Mouse (Mus musculus) thymus, adult 2 months (tissue): Measurements from ENCODE around the gene Eya4. TPM values are rescaled to one million over a fixed set of nuclear protein-coding genes. Genes with fewer than 3 reads are reported as not detected.

ENCODE experiments used
- DNase-seq: peaks from one replicate; pipeline ENCODE4 v3.0.0; 2021
- H3K27ac ChIP-seq: fragments of 200-500 bp; 2 replicates; pipeline ENCODE4 v1.5.1; 2012; ENCODE audit warnings: low read length, control low read depth; ENCODE audit not compliant: control insufficient read depth, insufficient read depth
- H3K27me3 ChIP-seq: fragments of 200-500 bp; 2 replicates; pipeline ENCODE4 v1.6.1; 2012; ENCODE audit warnings: mild to moderate bottlenecking, low read length, moderate library complexity, mixed read lengths; ENCODE audit not compliant: control insufficient read depth, insufficient read depth
- H3K36me3 ChIP-seq: fragments of 200-500 bp; 2 replicates; pipeline ENCODE4 v1.6.1; 2012; ENCODE audit warnings: mild to moderate bottlenecking, low read length, moderate library complexity; ENCODE audit not compliant: control insufficient read depth, insufficient read depth
- H3K4me1 ChIP-seq: fragments of 200-500 bp; replicated peaks from 2 replicates; pipeline ENCODE4 v1.6.1; 2012; ENCODE audit warnings: low read length; ENCODE audit not compliant: control insufficient read depth, insufficient read depth
- H3K4me3 ChIP-seq: fragments of 200-500 bp; 2 replicates; pipeline ENCODE4 v1.5.1; 2012; ENCODE audit warnings: mild to moderate bottlenecking, low read length, control low read depth, moderate library complexity; ENCODE audit not compliant: control insufficient read depth, insufficient read depth
- CTCF ChIP-seq: fragments of 200-500 bp; IDR thresholded peaks from 2 replicates; pipeline ENCODE4 v1.5.1; 2012; ENCODE audit warnings: mild to moderate bottlenecking, control low read depth, low read length, moderate library complexity, borderline replicate concordance; ENCODE audit not compliant: control insufficient read depth, poor library complexity, insufficient read depth; ENCODE audit errors: extremely low read depth
- POLR2A ChIP-seq: fragments of 200-500 bp; IDR thresholded peaks from 2 replicates; pipeline ENCODE4 v1.6.1; 2012; ENCODE audit warnings: mild to moderate bottlenecking, low read length, control low read depth, moderate library complexity; ENCODE audit not compliant: control insufficient read depth, poor library complexity, insufficient read depth; ENCODE audit errors: extremely low read depth
- WGBS: fragments of 180-500 bp; shearing (Covaris S2); methylation state at CpG from one replicate; pipeline ENCODE4 v1.1.7; 2018; 5-methylcytosine and 5-hydroxymethylcytosine counted together
- polyA plus RNA-seq: library from polyadenylated mRNA; depleted of rRNA; stranded (reverse); fragments of >200 nt; gene quantifications from 2 replicates; pipeline ENCODE4 v1.2.3, GENCODE M21; 2012

The Eya4 gene
- polyA plus RNA-seq, 1 experiment: 3.3 TPM

DNA sequence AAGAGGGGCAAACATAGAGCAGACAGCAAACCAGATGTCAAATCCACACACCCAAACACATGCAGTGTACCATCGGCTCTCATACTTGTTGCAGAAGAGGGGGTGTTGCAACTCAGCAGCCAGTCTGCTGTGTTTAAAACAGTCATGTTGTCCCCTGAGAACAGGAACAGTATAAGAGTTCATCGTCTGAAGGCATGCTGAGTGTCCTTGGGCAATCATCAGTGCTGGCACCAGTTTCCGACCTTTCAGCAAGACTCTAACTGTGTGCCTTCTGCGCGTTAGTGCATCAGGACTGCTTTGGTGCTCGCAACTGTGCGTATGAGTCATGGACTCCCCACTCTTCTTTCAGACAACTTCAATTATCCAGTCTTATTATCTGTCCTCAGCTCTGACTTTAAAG is 179.0 kb downstream of the Eya4 start:
- no peaks in the 10 kb centered on the region for H3K4me1 ChIP-seq
- H3K27me3 ChIP-seq: no peaks in the 10 kb centered on the region
- no peak for TF ChIP-seq CTCF
- no peak for TF ChIP-seq POLR2A
- H3K36me3 ChIP-seq: no peaks in the 10 kb centered on the region
- no peak overlapping the region for H3K4me3 ChIP-seq
- no peak overlapping the region for H3K27ac ChIP-seq
- 94% methylated on average over 7 of the region's 7 CpGs for WGBS
- DNase-seq: no peak

GRCm38 (mm10) chr10:23165089-23165642 is 185.4 kb downstream of the Eya4 start:
- 90% methylated on average over 7 of the region's 7 CpGs for WGBS
- Histone ChIP-seq H3K4me1 (no peaks in the 10 kb centered on the region), H3K27me3 (no peaks in the 10 kb centered on the region), H3K4me3 (no peak overlapping the region), H3K27ac (no peak overlapping the region), H3K36me3 (no peaks in the 10 kb centered on the region)
- TF ChIP-seq CTCF (no peak), POLR2A (no peak)
- no peak for DNase-seq

DNA sequence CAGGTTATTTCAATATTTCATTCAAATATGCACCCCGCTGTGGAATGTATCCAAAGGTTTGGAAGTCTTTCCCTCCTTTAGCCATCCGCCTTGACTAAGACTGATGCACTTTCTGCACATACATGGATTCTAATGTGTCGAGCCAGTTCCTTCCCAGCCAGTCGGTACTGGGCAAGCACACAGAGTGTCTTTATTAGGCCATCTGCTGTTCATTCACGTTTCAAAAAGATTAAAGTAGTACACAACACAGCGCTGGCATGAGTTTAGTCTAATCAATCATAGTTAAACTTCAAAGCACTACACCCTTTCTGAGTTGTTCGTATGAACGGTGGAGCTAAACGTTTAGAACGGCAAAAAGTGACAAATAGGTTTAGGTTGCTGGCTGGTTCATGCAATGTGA is 190.7 kb downstream of the Eya4 start:
- no peaks in the 10 kb centered on the region for H3K36me3 ChIP-seq
- no peaks in the 10 kb centered on the region for H3K27me3 ChIP-seq
- no peak for TF ChIP-seq CTCF
- no peak for TF ChIP-seq POLR2A
- H3K4me3 ChIP-seq: no peak overlapping the region
- H3K4me1 ChIP-seq: no peaks in the 10 kb centered on the region
- H3K27ac ChIP-seq: no peak overlapping the region
- 88% methylated on average over 10 of the region's 10 CpGs for WGBS
- DNase-seq: no peak

- Histone ChIP-seq H3K27me3 (no peaks in the 10 kb centered on the region), H3K27ac (no peak overlapping the region), H3K4me1 (no peaks in the 10 kb centered on the region), H3K4me3 (no peak overlapping the region), H3K36me3 (no peaks in the 10 kb centered on the region)
- no peak for TF ChIP-seq CTCF
- TF ChIP-seq POLR2A: no peak
- no peak for DNase-seq
- WGBS: 93% methylated on average over 11 of the region's 11 CpGs
These were observed 191.4 kb downstream of the Eya4 start for GRCm38 (mm10) chr10:23159138-23159537.

- TF ChIP-seq CTCF: no peak
- TF ChIP-seq POLR2A: no peak
- Histone ChIP-seq H3K36me3 (no peaks in the 10 kb centered on the region), H3K4me3 (no peak overlapping the region), H3K27ac (no peak overlapping the region), H3K27me3 (no peaks in the 10 kb centered on the region), H3K4me1 (no peaks in the 10 kb centered on the region)
- WGBS: 85% methylated on average over 18 of the region's 18 CpGs
- no peak for DNase-seq
These were observed 193.5 kb downstream of the Eya4 start for GRCm38 (mm10) chr10:23156866-23157625.

DNA sequence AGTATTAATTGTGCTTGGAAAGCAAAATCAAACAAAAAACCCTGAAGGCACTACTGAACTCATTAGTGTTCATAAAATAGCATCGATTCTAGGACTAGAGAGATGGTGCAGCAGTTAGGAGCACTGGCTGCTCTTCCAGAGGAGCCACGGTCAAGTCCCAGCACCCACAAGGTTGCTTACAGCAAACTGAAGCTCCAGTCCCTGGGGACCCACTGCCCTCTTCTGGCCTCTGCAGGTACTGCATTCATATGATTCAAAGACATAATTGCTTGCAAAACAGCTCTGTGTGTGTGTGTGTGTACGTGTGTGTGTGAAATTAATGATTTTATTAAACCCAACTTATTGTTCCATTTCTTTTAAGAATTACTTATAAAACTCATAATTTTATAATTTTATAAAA is 200.2 kb downstream of the Eya4 start:
- no peak for TF ChIP-seq POLR2A
- Histone ChIP-seq H3K36me3 (no peaks in the 10 kb centered on the region), H3K4me1 (no peaks in the 10 kb centered on the region), H3K4me3 (no peak overlapping the region), H3K27ac (no peak overlapping the region), H3K27me3 (no peaks in the 10 kb centered on the region)
- WGBS: 94% methylated on average over 3 of the region's 3 CpGs
- peak; percentile 42 for DNase-seq
